Mouse (Mus musculus): ENCODE measurements at regions not wholly inside any gene's neighbourhood (a gene's known extent, or its start where the extent isn't known, plus 50 kb on each side); places are given as distances from the start of the nearest gene placed in this dataset.

DNA sequence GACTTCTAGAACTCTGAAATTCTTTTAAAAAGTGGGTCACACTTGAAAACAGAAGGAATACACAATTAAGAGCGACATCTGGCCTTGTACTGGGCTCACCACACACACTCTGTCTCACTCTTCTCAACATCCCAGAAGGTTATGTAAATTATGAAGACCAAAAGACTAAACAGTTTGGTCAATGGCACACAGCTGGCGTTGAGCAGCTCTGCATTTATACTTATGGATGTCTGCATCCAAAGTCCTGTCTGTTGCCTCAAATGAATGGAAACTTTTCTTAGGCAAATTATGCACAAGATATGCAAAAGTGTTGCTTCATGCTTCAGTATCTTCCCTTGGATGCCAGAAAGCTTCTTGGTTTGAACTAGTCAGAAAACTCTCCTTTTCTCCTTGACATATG is 323.5 kb downstream of the Ppp3ca start:
- Histone ChIP-seq H3K27me3 (ENCODE audit: low read depth, poor library complexity, severe bottlenecking) (no peaks in the 10 kb centered on the region), H3K4me3 (no peak overlapping the region), H3K4me1 (no peaks in the 10 kb centered on the region), H3K36me3 (no peaks in the 10 kb centered on the region), H3K9me3 (replicated peaks) (no peaks in the 10 kb centered on the region), H3K27ac (no peak overlapping the region)
- DNase-seq (ENCODE audit: low spot score) = no peak
- WGBS = 85% methylated on average over 2 of the region's 2 CpGs

DNA sequence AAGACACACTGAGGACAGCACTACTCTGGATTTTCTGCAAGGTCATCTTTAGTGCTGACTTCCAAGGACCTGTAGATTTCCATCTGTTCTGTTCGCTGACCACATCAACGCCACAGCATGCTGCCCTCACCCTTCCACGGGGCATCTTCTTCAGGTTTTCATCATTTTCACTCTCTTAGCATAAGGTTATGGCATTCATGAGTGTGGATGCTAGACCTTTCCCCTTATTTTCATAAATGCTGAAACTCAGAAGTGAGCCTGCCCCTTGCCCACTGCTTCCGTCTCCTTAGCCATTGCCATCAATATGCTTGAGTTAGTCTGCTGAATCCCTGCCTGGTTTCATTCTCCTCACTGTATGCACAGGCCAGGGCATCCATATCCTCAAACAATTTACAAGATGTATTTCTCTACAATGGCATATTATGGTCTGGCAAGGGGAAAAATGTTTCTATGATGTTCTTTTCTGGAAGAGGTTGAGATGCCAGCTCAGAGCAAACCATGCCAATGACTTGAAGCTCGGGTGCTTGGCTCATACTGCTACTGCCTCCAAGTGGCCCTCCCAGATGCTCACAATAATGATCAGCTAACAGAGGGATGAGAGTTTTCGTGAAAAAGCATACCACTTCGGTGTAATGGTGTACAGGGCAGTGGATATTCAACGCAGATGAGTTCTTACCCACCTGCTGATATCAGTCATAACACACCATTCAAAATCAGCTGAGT is 324.6 kb downstream of the Ppp3ca start:
- Histone ChIP-seq H3K9me3 (replicated peaks) (no peaks in the 10 kb centered on the region), H3K27ac (no peak overlapping the region), H3K4me1 (no peaks in the 10 kb centered on the region), H3K4me3 (no peak overlapping the region), H3K27me3 (ENCODE audit: low read depth, poor library complexity, severe bottlenecking) (no peaks in the 10 kb centered on the region), H3K36me3 (no peaks in the 10 kb centered on the region)
- no peak for DNase-seq (ENCODE audit: low spot score)
- 90% methylated on average over 8 of the region's 8 CpGs for WGBS

DNA sequence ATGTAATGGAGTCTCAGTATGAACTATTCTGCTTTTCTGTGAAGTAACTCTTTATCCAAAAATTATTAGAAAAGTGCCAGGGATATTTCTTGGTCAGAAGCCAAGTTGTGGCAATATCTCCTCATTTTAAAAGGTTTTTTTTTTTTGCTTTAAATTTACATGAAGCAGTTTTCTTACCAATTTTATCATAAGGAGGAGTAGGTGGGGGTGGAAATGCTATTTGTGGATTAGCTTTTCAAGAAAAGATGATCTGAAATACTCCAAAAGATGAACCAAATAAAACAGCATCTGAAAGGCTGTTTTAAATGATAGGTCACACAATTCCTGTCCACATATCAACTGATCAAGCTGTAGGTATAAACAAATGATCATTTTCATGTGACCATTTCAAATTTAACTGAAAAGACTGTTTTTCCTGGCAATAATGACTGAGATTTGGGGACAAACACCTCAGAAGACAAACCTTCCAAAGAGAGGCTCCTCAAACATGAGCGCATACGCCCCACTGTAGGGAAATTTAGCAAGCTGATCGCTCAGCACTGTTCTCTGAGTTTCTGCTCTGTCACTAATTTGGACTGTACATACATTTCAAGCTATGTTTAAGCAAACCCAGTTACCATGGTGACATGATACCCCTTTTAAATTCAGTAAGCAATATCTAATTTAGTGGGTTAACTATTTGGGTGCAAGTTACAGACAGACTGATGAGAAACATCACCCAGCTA is 325.8 kb downstream of the Ppp3ca start:
- Histone ChIP-seq H3K4me3 (no peak overlapping the region), H3K9me3 (replicated peaks) (no peaks in the 10 kb centered on the region), H3K4me1 (no peaks in the 10 kb centered on the region), H3K27me3 (ENCODE audit: low read depth, poor library complexity, severe bottlenecking) (no peaks in the 10 kb centered on the region), H3K36me3 (no peaks in the 10 kb centered on the region), H3K27ac (no peak overlapping the region)
- DNase-seq (ENCODE audit: low spot score) = no peak
- 93% methylated on average over 3 of the region's 3 CpGs for WGBS

DNA sequence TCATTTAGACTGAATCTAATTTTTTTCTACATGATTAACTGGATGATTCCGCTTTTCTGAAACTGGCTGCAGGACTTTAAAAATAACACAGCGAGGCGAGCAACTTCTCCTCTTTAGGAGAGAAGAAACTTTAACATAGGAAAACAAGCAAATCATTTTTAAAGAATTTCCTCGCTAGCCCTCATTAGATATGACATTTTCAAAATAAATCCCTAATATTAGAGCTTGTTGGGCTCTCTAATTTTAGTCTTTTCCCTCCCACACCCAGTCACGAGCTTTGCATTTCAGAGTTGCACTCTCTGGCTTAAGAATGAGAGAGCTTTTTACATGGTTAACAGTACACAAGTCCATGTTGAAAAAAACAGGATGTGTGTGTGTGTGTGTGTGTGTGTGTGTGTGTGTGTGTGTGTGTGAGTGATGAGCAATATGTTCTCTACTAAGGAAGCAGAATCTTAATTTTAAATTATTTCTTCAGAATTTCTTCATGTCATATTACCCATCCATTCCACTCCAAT is 326.5 kb downstream of the Ppp3ca start:
- 86% methylated on average over 5 of the region's 5 CpGs for WGBS
- Histone ChIP-seq H3K36me3 (no peaks in the 10 kb centered on the region), H3K27me3 (ENCODE audit: low read depth, poor library complexity, severe bottlenecking) (no peaks in the 10 kb centered on the region), H3K4me1 (no peaks in the 10 kb centered on the region), H3K27ac (no peak overlapping the region), H3K4me3 (no peak overlapping the region), H3K9me3 (replicated peaks) (no peaks in the 10 kb centered on the region)
- no peak for DNase-seq (ENCODE audit: low spot score)

DNA sequence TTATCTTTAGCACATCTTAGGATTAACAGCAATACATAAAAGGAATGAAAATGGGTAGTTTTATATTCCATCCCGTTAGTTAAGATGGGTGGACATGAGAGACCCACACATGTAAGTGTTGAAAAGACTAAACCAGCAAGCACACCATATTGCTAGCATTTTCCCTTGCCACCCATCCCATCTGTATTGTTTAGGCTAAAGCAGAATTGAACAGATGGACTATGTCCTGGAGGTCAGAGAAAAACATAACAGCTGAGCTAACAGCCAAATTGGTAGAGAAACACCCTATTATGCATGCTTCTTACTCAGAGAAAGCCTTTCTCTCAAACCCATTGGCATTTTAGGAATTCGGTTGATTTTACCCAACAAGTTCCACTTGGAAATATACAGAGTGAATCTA is 329.3 kb upstream of the Emcn start:
- no peak for DNase-seq (ENCODE audit: low spot score)
- H3K4me3 ChIP-seq = no peak overlapping the region
- no peaks in the 10 kb centered on the region for H3K27me3 ChIP-seq (ENCODE audit: low read depth, poor library complexity, severe bottlenecking)
- no peaks in the 10 kb centered on the region for H3K9me3 ChIP-seq (replicated peaks)
- WGBS = 88% methylated on average over 2 of the region's 2 CpGs
- H3K4me1 ChIP-seq = no peaks in the 10 kb centered on the region
- no peak overlapping the region for H3K27ac ChIP-seq
- H3K36me3 ChIP-seq = no peaks in the 10 kb centered on the region

DNA sequence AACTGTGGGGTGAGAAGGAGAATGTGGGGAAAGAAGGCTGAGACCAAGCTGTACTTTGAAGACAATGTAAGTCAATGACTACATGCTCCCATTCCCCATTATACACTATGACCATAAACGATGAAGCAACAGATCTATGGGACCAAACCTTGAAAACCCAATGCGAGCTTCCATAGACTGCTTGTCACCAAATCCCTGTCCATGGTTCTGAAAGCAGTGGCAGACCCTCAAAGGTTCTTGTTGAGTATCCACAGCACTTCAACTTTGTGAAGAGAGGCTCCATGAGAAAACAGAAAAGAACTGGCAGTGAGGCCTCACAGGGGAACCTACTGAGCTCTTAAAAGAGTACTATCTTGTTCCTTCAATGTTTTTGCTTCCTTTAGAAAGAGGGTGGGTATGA is 326.2 kb upstream of the Emcn start:
- Histone ChIP-seq H3K27ac (no peak overlapping the region), H3K36me3 (no peaks in the 10 kb centered on the region), H3K4me1 (no peaks in the 10 kb centered on the region), H3K27me3 (ENCODE audit: low read depth, poor library complexity, severe bottlenecking) (no peaks in the 10 kb centered on the region), H3K4me3 (no peak overlapping the region), H3K9me3 (replicated peaks) (no peaks in the 10 kb centered on the region)
- peak; percentile 43 for DNase-seq (ENCODE audit: low spot score)
- WGBS = 74% methylated on average over 2 of the region's 2 CpGs

DNA sequence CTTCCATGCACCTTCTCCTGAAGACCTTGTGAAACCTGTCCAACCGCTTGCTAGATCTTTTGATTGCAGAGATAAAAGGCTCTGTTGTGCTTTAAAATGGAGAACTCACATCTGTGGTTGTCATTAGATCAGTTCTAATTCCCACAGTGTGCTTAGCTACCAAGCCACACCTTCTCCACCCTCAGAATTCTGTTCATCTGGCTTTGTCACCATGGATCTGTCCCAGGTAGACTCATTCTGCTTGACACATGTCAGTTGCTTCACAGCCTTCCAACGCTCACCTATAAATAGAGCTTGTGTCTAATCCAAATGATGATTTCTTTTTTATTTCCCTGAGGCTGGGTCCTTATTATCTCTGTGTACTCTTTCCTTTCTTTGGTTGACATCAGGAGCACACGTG is 325.7 kb upstream of the Emcn start:
- WGBS = 91% methylated on average over 3 of the region's 3 CpGs
- H3K4me1 ChIP-seq = no peaks in the 10 kb centered on the region
- DNase-seq (ENCODE audit: low spot score) = no peak
- H3K27me3 ChIP-seq (ENCODE audit: low read depth, poor library complexity, severe bottlenecking) = no peaks in the 10 kb centered on the region
- H3K4me3 ChIP-seq = no peak overlapping the region
- no peaks in the 10 kb centered on the region for H3K9me3 ChIP-seq (replicated peaks)
- no peak overlapping the region for H3K27ac ChIP-seq
- H3K36me3 ChIP-seq = no peaks in the 10 kb centered on the region

DNA sequence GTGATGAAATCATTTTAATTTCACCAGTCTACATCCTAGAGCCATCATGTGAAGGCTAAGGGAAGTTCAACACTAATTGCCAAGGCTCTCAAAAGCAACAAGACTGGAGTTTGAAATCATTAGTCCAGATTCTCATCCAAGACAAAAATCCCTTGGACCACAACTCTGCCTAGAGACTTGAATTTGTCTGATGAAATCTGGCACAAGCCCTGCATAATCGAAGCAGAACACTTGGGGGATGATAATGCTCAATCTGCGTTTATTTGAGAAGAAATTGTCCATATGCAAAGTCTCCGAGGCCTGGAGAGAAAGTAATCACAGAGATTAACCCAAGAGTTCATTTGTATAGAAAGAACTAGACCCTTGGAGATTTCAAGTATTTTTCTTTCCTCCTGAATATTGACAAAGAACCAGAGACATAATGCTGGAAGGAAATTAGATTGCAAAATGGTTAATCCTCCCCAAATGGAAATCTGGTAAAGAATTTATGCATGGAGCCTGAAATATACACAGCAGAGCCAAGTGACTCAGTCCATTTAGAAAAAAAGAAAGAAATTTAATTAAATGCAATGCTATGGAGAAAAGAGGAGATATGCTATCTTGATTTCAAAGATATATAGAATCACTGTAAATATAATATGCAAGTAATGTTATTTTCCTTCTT is 320.8 kb upstream of the Emcn start:
- H3K4me1 ChIP-seq = no peaks in the 10 kb centered on the region
- H3K36me3 ChIP-seq = no peaks in the 10 kb centered on the region
- DNase-seq (ENCODE audit: low spot score) = no peak
- no peaks in the 10 kb centered on the region for H3K9me3 ChIP-seq (replicated peaks)
- no peak overlapping the region for H3K4me3 ChIP-seq
- WGBS = 85% methylated on average over 3 of the region's 3 CpGs
- no peak overlapping the region for H3K27ac ChIP-seq
- no peaks in the 10 kb centered on the region for H3K27me3 ChIP-seq (ENCODE audit: low read depth, poor library complexity, severe bottlenecking)

DNA sequence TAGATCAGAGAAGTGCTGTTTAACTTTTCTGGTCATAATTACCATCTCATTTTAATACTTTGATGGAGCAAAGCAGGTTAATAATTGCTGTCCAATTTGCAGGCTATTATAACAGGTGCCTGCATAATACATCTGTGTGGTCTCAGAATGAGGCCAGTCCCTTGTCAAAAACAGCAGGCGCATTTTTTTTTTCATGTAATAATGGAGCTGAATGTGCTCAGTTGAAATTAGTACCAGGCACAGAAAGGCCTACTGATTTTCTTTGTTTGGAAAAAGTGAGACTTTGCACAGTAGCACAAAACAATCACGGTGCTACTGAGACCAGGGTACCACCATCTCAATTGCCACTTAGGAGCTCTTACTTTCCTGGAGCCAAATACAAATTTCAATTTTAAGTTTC is 311.3 kb upstream of the Emcn start:
- 88% methylated on average over 2 of the region's 2 CpGs for WGBS
- H3K9me3 ChIP-seq (replicated peaks) = no peaks in the 10 kb centered on the region
- no peak overlapping the region for H3K4me3 ChIP-seq
- no peaks in the 10 kb centered on the region for H3K36me3 ChIP-seq
- no peak for DNase-seq (ENCODE audit: low spot score)
- no peaks in the 10 kb centered on the region for H3K4me1 ChIP-seq
- H3K27me3 ChIP-seq (ENCODE audit: low read depth, poor library complexity, severe bottlenecking) = no peaks in the 10 kb centered on the region
- no peak overlapping the region for H3K27ac ChIP-seq

DNA sequence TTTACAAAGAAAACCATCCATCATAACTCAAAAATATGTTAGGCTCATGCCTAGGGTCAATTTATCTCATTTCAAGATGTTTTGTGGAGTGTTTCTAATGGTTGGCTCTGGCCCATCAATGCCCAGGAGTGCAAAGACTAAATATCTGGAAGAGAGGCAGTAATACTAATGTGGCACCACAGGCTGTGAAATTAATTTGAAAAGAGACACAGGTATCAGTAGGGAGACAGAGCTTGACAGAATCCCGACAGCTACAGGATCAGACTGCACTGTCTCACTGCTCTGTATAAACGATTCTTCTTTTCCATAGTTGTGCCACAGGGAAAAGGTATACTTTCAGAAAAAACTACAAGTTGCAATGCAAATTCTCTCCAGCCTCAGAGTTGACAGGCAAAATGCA is 308.1 kb upstream of the Emcn start:
- Histone ChIP-seq H3K4me3 (no peak overlapping the region), H3K27me3 (ENCODE audit: low read depth, poor library complexity, severe bottlenecking) (no peaks in the 10 kb centered on the region), H3K4me1 (no peaks in the 10 kb centered on the region), H3K9me3 (replicated peaks) (no peaks in the 10 kb centered on the region), H3K27ac (no peak overlapping the region), H3K36me3 (no peaks in the 10 kb centered on the region)
- WGBS = 85% methylated on average over 2 of the region's 2 CpGs
- DNase-seq (ENCODE audit: low spot score) = no peak

DNA sequence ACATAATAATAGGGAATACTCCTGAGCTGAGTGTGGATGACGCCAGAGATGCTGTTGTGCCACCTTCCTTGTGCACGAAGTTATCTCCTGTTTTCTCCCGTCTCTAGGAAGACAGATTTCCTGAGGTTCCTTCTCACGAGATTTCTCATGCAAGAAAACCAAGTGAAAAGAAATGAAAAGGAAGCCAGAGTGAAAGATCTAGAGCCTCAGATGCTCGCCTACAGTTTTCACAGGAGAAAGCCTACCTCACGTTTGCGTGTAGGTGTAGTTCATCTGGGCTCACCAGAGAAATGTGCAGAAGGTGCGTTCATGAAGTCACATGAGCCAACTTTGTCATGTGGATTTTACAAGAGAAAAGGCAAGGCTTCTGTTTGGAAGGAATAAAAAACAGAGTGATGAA is 301.2 kb upstream of the Emcn start:
- no peaks in the 10 kb centered on the region for H3K4me1 ChIP-seq
- no peak overlapping the region for H3K4me3 ChIP-seq
- no peak overlapping the region for H3K27ac ChIP-seq
- H3K9me3 ChIP-seq (replicated peaks) = no peaks in the 10 kb centered on the region
- WGBS = 90% methylated on average over 8 of the region's 8 CpGs
- H3K36me3 ChIP-seq = no peaks in the 10 kb centered on the region
- DNase-seq (ENCODE audit: low spot score) = no peak
- H3K27me3 ChIP-seq (ENCODE audit: low read depth, poor library complexity, severe bottlenecking) = no peaks in the 10 kb centered on the region

DNA sequence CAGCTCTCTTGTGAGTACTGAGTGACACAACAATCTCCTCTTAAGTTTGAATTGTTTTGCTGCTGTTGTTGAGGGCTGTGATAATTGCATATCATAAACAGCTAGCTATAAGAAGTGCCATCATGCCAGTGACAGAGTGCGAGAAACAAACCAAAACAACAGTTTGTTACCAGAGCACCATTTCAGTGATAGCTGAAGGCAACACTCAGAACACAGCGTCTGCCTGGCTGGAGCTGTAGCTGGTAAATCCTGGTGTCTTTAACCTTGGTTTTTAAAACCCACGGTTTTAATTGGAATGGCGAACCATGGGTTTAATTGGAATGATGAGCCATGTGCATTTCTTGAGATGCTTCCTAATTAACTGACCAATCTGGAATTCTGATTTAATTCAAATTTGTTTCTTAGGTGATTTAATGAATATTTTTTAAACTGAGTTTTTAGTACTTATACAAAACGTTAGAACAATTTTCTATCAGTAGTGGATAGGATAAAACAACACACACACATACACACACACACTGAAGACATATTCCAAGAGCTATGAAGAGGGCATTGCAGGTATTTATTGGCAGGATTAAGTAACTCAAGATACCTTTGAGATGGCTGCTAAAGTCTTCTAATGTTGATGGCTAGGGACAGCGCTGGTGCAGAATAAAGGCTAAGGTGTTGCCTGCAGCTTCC is 284.2 kb upstream of the Emcn start:
- Histone ChIP-seq H3K27me3 (ENCODE audit: low read depth, poor library complexity, severe bottlenecking) (no peaks in the 10 kb centered on the region), H3K27ac (no peak overlapping the region), H3K4me1 (no peaks in the 10 kb centered on the region), H3K36me3 (no peaks in the 10 kb centered on the region), H3K4me3 (no peak overlapping the region), H3K9me3 (replicated peaks) (no peaks in the 10 kb centered on the region)
- no peak for DNase-seq (ENCODE audit: low spot score)
- WGBS = 79% methylated on average over 6 of the region's 6 CpGs
